Mouse (Mus musculus) spleen, postnatal 36 days (tissue): ENCODE measurements around the gene Hck.

Source experiments
- DNase-seq, 2 experiments: peaks; one replicate each; pipeline ENCODE4 v3.0.0; 2022; ENCODE audit warnings: low spot score in 2 of 2, mixed read lengths in 1 of 2

Hck gene

DNA sequence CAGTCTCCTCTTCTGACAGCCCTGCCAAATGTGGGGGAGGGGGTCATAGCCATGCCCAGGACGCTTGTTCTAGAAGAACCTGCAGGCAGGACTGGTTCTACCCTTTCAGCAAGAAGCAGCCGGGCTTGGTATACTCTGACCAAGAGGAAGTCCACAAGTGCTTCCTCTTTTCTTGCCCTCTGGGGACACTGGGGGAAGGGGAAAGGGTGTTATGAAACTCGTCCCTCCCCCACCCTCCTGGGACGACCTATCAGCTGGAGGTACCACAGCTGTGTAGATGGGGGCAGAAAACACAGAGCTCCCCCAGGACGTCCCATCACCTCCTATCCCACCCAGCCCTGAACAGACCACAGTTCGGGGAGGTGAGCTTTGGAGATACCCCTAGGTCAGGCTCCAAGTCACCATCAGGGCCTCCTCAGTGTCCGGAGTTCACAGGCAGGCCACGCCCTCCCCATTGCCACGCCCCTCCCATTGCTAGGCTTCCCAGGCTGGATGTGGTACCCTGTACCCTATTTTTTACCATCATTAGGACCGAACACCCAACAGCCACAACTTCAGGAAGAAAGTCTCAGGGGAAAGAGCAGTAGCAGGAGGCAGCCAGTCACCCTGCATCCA is 17.6 kb upstream of the Hck start:
- peak; percentile 96 to 97 for DNase-seq

GRCm38 (mm10) chr2:153107046-153107766 is 1.1 kb upstream of the Hck start:
- DNase-seq, result no peak

GRCm38 (mm10) chr2:153107802-153108201 is 466 bp upstream of the Hck start:
- no peak for DNase-seq

GRCm38 (mm10) chr2:153109596-153109995 is 1.3 kb downstream of the Hck start:
- DNase-seq, result no peak

DNA sequence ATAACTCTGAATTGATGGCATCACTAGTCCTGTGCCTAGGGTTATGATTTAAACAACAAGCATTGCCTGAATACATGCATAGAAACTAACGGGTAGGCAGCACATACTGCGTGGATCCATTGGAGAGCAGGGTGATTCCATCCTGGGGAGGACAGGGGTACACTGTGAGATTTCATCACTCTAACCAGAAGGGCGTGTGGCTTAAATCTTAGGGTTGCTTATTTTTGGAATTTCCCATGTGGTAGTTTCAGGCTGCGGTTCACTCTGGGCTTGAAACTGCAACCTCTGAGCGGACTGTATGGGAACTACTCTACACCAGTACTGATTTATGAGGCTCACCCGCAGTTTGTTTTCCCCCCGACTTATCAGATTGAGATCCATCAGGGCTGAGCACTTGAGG is 3.0 kb downstream of the Hck start:
- no peak for DNase-seq

DNA sequence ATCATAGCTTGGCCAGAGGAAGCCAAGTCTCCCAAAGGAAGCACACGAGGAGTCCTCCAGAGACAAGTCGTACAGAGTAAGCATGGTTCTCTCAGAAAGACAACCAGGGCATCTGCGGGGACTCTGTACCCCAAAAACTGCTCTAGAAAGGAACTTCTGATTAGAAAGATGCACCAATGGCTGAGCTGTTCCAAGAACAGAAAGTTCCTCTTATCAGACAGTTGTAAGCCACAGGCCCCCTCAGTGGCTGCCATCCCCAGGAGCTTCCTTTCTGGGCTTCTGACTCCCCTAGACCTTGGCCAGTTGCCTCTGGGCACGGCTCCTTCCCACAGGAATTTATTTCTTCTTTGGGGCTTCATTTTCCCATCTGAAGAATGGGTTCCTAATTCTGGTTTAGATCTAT is 7.4 kb downstream of the Hck start:
- peak; percentile 47 to 49 for DNase-seq

DNA sequence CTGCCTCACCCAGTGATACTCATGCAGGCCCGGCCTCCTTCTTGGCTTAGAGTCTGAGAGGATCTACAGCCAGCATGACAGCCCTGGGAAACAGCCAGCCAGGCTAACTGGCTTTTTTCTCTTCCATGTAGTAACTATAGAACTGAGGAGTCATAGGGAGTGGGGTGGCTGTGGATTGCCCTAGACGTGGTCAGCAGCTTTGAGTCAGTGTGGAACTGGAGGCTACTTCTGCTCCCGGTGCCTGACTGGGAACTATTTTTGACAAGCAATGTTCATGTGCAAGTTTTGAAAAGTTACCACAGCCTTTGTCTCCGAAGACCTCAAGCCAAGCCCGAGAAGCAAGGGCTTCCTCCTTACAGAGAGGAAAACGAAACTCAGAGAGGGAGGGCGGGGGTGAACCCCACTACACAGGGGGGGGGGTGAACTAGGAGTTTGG is 8.8 kb downstream of the Hck start:
- DNase-seq, result peak; percentile 76 to 78

DNA sequence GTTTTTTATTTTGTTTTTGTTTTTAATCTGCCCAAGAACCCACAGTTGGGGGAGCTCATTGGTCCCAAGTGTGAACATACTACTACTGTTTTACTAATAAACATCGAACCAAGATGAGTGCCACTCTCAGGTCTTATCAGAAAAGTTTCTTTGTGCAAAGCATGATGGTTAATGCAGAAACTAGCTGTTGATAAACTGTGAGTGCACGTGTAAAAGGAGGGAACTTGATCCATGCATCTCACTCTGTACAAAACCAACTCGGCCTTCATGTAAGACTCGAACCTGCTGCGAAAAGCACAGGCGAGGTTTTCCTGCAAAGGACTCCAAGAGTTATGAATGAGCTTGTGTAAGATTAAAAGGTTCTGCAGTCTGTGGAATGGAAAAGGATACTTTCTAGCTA is 11.2 kb downstream of the Hck start:
- DNase-seq, result no peak

- peak; percentile 69 to 77 for DNase-seq
These were observed 11.9 kb downstream of the Hck start for GRCm38 (mm10) chr2:153120126-153120525.

- DNase-seq, result peak; percentile 84 to 85
These were observed 13.8 kb downstream of the Hck start for GRCm38 (mm10) chr2:153121821-153122615.

GRCm38 (mm10) chr2:153122701-153123100 is 14.4 kb downstream of the Hck start:
- DNase-seq, result peak; percentile 62 to 63

DNA sequence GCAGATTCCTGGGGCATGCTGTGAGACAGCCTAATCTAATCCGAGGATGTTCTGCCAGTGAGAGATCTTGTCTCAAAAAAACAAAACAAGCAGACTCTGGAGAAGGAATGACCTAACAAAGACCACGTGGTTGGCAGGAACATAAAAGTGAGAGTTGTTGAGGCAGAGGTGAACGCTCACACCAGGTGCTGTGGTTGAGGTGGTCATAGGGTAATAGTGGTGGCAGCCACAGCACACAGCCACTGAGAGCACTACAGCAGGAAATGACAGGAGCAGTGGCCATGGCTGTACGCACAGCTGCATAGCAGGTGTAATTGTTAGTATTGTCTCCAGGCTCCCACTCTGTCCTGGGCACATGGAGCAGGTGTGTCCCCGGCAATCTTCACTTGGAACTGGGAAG is 17.6 kb downstream of the Hck start:
- DNase-seq, result peak; percentile 38 to 47

- peak; percentile 35 to 45 for DNase-seq
These were observed 22.8 kb downstream of the Hck start for GRCm38 (mm10) chr2:153131019-153131418.

DNA sequence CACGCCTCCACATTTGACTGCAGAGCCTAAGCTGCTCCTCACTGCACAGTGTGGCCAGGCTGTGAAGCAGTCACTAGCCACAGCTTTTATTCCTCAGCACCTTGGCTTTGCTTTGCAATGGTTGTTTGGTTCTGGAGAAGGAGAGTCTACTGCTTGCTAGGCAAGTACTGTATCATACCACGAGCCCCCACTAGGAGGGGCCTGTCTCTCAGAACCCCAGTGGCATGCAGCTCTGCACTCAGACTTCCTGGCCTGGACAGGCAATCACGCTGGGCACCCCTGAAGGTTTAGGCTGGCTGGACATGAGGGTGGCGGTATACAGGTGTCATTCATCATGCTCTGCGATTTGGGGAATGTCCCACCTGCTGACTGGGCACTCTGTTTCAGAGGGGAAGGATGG is 26.0 kb downstream of the Hck start:
- DNase-seq, result no peak

GRCm38 (mm10) chr2:153136211-153136610 is 27.9 kb downstream of the Hck start:
- no peak for DNase-seq

GRCm38 (mm10) chr2:153139158-153139557 is 30.9 kb downstream of the Hck start:
- no peak for DNase-seq

DNA sequence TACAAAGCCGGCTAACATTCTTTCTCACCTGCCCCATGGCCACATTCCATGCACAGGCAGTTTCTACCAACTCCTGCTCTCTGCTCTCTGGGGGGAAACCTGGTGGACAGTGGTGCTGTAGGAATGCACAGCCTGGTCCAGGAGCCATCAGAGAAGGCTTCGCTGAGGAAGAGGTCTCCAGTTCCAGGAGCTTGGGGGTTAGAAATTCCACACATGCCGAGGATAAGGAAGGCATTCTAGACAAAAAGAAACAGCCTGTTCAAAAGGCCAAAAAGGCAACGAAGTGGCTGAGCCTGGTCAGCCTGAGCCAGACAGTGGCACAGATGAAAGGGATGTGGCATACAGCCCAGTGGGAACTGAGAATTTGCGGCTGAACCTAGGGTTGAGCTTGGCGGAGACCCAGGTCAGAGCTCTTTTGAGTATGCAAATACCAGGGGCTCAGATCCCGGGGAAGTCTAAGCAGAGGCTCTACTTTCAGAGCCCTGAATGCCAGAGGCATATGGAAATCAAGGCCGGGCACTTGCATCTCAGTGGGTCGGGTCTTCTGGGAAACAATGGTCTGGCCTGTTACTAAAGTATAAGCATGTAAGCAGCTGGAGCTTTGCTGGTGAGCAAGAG is 31.8 kb downstream of the Hck start:
- peak; percentile 69 to 70 for DNase-seq

- DNase-seq, result peak; percentile 38 to 43
These were observed 34.4 kb downstream of the Hck start for GRCm38 (mm10) chr2:153142620-153143199.

- DNase-seq, result no peak
These were observed 37.1 kb downstream of the Hck start for GRCm38 (mm10) chr2:153145346-153145745.

DNA sequence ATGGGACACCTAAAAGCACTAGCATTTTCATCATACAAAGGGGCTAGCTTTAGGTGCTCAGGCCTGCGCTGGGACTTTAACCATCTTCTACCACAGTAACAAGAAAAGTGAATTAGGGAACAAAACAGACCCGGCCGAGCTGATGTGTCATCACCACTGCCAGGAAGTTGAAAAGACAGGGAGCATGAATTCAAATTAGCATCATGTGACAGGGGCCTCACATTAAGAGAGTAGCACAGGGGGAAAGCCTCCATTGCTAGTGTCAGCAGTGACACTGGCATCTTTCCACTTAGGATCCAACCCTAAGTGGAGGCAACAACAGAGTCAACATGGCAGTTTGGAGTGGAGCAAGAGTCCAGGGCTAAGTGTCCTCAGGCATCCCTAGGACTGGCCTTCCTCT is 39.0 kb downstream of the Hck start:
- DNase-seq, result no peak

DNA sequence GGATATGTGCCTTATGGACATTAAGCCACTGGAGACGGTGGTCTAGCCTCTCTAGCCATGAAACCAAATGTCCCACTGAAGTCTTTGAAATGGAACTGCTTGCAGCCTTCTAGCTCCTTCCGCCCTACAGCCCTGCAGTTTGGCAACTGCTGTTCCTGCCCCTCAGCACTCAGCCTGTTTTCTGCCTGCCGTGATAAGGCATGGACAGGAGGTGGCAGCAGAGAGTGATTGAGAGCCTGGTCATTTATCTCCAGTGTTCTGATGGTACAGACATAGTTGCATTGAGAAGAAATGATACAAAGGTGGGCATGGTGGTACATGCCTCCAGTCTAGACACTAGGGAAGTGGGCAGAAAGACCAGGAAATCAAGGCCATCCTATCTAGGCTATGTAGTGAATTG is 39.4 kb downstream of the Hck start:
- DNase-seq, result peak; percentile 50 to 54

GRCm38 (mm10) chr2:153149742-153150141 is 41.5 kb downstream of the Hck start:
- no peak for DNase-seq
